Mouse (Mus musculus): ENCODE measurements around the gene Hlx.

Gene Hlx

DNA sequence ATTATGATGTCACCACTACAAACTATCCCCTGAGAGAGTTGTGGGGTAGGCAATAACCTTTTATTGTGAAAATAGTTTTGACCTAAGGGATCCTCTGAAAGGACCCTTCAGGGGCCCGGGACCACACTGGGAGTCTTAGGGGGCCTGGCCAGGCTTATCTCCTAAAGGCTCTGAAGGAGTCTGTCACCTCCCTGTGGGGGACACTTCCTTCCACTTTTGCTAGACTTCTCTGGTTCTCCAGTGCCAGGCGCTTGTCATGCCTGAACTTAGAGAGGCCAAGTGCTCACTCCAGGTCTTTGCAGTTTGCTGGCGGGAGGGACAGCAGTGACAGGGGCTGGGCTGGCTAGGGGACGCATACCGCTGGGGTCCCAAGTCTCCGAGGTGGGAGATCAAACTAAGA lies 16.3 kb downstream of the Hlx start:
- DNase-seq (ENCODE audit: low spot score in 2 of 2): no peak

DNA sequence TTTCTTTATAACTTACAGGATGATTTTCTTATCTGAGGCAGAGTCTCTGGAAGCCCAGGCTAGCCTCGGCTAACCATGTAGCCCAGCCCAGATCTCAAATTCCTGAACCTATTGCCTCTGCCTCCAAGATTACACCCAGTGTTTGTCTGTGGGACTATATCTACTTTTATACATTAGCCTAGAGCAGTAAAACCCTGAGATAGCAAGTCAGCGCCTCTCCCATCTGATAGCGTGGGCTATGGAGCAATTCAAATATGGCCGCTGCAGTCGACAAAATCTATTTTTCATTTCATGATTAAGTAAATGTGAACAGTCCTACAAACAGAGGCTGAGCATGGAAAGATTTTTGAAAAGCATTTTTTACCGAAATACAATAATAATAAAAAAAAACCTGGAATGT lies 16.7 kb downstream of the Hlx start:
- DNase-seq (ENCODE audit: low spot score in 2 of 2): no peak

DNA sequence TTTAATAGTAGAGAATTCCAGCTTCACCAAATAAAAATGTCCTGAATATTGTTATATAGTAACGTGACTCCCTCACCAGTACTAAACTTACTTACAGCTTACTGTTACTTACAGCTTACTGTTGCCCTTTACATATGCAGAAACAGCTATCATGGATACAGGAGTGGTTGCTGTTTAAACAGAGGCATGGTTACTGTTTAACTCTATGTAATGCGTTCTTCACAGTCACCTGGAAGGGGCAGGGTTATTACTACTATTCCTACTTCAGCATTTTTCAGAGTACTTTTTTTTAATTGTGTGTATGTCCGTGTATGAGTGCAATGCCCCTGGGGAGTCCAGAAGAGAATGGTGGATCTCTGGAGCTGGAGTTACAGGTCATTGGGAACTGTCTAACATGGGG lies 17.9 kb downstream of the Hlx start:
- no peak for DNase-seq (ENCODE audit: low spot score in 2 of 2)

DNA sequence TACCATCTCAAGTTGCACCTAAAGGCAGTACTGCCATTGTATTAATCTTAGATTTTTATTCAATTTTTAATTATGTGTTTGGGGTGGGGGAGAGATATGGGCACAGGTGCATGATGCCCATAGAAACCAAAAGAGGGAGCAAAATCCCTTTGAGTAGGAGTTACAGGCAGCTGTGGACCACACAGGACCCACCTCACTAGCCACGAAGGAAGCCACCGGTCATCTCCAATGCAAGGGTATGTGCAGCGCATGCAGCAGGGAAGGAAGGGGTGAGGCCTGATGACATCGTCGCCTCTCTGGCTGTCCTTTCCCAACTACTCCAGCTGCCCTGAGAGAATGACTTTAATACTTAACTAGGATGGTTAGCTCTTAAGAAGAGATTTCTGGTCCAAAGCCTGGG lies 18.7 kb downstream of the Hlx start:
- DNase-seq (ENCODE audit: low spot score in 2 of 2): no peak

GRCm38 (mm10) chr1:184707532-184708248 lies 24.7 kb downstream of the Hlx start:
- DNase-seq (ENCODE audit: low spot score in 2 of 2): no peak

DNA sequence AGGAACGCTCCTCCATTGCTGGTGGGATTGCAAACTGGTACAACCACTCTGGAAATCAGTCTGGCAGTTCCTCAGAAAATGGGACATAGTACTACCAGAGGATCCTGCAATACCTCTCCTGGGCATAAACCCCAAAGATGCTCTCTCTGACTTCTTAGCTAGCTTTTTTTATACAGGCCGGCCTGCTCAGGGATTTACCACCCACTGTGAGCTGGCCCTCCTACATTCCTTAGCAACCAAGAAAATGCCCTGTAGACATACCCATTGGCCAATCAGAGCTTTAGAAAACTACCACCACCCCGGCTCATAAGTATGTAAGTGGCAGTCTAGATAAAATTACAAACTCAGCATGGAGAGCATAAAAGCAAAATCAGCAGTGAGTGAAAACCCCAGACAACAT lies 27.5 kb downstream of the Hlx start:
- no peak for DNase-seq (ENCODE audit: low spot score in 2 of 2)

DNA sequence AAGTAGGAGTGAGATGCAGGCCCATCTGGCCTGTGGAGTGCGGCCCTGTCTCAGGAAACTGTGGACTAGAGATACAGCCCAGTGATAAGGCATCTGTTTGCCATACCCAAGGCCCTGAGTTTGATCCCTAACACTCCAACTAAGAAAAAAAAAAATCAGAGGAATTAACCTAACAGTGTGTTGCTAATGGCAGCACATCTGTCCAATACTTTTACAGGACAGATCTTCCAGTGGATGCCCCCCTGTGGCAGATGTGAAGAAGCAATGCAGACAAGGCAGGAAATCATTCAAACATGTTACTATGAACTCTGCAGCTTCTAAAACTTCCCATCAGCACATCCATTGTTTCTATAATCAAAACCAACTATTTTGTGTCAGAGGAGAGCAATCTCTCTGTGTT lies 33.1 kb downstream of the Hlx start:
- no peak for DNase-seq (ENCODE audit: low spot score in 2 of 2)

DNA sequence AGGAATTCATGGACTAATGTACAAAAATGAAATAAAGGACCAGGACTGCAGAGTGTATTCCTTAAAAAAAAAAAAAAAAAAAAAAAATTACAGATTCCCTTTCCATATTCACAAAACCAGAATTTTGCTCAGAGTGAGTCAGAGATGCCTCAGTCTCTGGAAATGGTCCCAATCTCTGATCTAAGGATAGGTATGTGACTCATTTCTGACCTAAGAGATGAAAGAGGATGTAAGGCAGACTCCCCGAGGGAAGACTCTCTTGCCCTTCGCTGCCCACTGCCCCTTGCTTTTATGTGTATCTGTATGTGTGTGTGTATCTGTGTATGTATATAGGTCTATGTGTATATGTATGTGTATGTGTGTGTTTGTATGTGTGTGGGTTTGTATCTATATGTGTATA lies 37.0 kb downstream of the Hlx start:
- no peak for DNase-seq (ENCODE audit: low spot score in 2 of 2)

DNA sequence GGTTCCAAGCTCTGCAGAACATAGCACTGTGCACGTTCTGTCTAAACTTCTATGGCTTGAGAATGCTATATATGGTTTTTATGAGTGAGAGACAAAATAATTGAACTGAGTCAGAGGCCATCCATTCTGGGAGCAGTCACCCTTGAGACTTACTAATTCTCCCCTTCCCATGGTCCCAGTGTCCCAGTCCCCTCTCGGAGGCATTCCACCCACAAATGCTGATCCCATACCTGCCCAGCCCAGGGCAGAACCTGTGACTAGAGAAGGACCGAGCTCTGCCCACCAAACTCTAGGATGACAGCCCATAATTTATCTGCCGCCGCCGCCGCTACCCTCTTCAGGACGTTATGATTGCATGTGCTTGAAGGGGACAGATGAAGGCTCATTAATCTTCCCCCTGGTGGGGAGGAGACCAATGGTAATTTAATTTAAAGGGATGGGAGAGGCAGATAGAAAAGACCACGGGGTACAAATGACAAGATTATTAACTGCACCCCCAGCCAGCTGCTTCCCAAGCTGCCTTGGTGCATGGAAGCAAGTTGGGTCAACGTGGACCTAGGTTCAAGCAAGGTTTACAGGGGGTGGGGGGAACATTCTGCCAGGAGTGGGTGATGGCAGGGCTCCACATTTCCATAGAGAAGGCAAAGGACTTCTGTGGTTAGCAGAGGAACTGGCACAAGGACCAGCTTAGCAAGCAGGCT lies 40.1 kb downstream of the Hlx start:
- DNase-seq (ENCODE audit: low spot score in 2 of 2): no peak

DNA sequence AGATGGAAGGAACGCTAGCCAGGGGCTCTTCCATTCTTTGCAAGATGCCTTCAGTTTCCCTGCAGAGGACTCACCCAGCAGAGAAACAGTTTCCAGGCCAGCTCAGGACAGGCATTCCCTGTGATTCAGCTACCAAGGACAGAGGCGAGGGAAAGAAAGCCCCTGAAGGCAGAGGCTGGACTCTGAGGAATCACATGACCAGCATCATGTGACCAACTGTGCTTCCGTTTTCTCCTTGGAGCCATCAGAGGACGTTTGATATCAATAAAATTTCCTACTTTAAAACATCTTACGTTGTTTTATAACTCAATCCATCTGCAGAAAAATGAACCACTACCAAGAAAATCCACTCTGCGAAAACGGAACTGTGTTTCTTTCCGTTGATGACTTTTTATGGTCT lies 41.2 kb downstream of the Hlx start:
- no peak for DNase-seq (ENCODE audit: low spot score in 2 of 2)

- no peak for DNase-seq (ENCODE audit: low spot score in 2 of 2)
Measured at GRCm38 (mm10) chr1:184688026-184688425, 44.4 kb downstream of the Hlx start.

DNA sequence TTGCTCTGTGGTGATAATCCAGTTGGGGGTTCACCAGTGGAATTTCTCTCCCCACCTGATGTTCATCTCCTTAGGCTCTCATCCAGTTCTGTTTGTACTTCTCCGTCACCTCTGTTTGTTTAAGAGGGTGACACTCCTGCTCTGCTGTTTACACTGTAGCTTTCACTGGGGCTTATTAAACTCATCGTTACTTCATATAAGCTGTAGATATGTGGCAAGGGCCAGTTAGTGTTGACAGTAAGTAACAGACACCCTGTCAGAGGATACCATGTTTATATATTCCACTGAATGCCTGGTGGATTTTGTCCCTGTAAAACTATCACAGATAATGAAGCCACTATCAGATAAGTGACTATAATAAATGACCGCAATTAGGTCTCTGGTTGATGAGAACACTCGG lies 44.9 kb downstream of the Hlx start:
- DNase-seq (ENCODE audit: low spot score in 2 of 2): no peak

GRCm38 (mm10) chr1:184683541-184683940 lies 48.9 kb downstream of the Hlx start:
- no peak for DNase-seq (ENCODE audit: low spot score in 2 of 2)

DNA sequence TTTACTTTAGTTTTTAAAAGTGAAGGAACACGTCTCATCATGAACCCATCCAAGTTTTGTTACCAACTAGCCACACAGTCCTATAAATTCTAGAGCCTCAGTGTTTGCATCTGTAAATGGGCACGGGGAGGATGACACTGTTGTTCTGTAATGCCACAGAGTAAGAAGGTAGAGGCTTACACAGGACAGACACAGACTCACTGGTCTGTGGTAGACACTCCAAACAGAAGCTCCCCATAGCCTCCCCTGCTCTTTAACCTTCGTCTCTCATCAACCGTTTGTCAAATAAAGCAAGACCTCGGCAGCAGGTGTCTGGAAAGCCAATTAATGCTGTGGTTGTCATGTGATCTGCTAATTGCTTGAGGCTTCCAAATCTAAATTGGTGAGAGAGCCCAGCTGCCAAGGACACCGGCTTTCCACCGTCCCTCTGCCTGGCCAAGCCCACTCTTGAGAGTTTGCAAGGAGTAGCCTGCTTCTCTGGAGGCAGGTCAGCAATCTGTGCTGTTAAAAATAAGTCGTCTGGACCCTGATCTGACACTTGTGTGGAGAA lies 52.9 kb downstream of the Hlx start:
- no peak for DNase-seq (ENCODE audit: low spot score in 2 of 2)

- no peak for DNase-seq (ENCODE audit: low spot score in 2 of 2)
Measured at GRCm38 (mm10) chr1:184677641-184678040, 54.8 kb downstream of the Hlx start.
